Mouse (Mus musculus): ENCODE data around the gene Kctd11. TPM values are rescaled to one million over a fixed set of nuclear protein-coding genes. Genes with fewer than 3 reads are reported as not detected.

Kctd11 gene
- polyA plus RNA-seq, 1 experiment from 2014 or later = 2.2 TPM

DNA sequence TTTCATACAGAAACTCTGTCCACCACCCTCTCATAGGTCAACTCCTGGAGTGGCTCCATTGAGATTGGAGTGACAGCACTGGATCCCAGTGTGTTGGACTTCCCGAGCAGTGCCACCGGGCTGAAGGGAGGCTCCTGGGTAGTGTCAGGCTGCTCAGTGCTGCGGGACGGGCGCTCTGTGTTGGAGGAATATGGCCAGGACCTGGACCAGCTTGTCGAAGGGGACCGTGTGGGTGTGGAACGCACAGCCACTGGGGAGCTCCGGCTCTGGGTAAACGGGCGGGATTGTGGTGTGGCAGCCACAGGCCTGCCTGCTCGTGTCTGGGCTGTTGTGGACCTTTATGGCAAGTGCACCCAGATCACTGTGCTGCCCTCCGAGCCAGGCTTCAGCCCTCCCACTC, 21.8 kb upstream of the Kctd11 start:
- Histone ChIP-seq H3K4me1 (ENCODE audit: control insufficient read depth, insufficient read depth, low read depth, low read length) (peaks cover 17% of the 10 kb centered on the region), H3K27ac (ENCODE audit: low read depth, low read length) (no peak overlapping the region), H3K4me3 (ENCODE audit: low read length) (no peak overlapping the region; the same call in 1 of the 2 replicates), H3K9ac (ENCODE audit: low read depth, low read length) (peak overlapping the region; percentile 94), H3K27me3 (replicated peaks; ENCODE audit: control insufficient read depth, insufficient read depth, low read length) (no peaks in the 10 kb centered on the region), H3K9me3 (ENCODE audit: control insufficient read depth, low read length) (no peaks in the 10 kb centered on the region), H3K4me2 (ENCODE audit: low read length) (peak overlapping the region; percentile 88), H3K36me3 (ENCODE audit: control insufficient read depth, insufficient read depth, low read length) (peaks cover 31% of the 10 kb centered on the region)
- WGBS = 92% methylated on average over 13 of the region's 13 CpGs
- ATAC-seq = no peak

DNA sequence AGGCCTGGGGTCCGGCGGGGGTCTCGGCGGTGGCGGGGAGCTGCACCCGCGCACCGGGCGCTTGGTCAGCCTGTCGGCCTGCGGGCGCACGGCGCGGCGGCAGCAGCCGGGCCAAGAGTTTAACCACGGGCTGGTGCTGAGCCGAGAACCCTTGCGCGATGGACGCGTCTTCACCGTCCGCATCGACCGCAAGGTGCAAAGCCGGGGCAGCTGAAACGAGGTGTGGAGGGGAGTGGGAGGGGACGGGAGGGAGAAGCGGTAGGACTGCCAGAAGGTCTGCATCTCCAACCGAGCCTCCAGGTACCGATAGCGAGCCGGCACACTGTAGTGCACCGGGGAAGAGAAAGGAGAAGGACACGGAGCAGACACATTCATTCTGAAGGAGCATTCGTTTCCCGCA, 20.8 kb upstream of the Kctd11 start:
- Histone ChIP-seq H3K27me3 (replicated peaks; ENCODE audit: control insufficient read depth, insufficient read depth, low read length) (no peaks in the 10 kb centered on the region), H3K4me3 (ENCODE audit: low read length) (peak overlapping the region; percentile 92), H3K27ac (ENCODE audit: low read depth, low read length) (peak overlapping the region; percentile 97), H3K36me3 (ENCODE audit: control insufficient read depth, insufficient read depth, low read length) (peaks cover 21% of the 10 kb centered on the region), H3K4me2 (ENCODE audit: low read length) (peak overlapping the region; percentile 88), H3K9ac (ENCODE audit: low read depth, low read length) (peak overlapping the region; percentile 94), H3K9me3 (ENCODE audit: control insufficient read depth, low read length) (no peaks in the 10 kb centered on the region), H3K4me1 (ENCODE audit: control insufficient read depth, insufficient read depth, low read depth, low read length) (peaks cover 17% of the 10 kb centered on the region)
- WGBS = under 1% methylated on average over 32 of the region's 39 CpGs
- no peak for ATAC-seq

DNA sequence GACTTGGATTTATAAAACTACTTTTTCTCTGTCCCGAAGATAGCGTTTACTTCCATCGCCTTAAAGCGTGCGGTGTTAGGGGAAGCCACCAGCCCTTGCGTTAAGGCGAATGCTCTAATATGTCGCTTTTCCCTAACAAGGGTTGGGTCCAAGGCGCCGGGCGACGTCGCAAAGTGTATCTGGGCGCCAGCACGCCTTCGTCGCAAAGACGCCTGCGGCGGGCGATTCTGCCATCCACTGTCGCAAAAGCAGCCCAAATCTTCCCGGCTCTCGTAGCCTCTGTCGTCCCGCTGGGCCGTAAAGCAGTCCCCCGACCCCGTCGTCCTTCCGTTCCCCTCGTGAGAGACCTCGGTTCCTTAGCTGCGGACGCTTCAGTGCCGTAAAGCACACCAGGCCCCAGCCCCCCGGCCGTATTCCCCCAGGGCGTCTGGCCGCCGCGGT, 20.2 kb upstream of the Kctd11 start:
- WGBS = under 1% methylated on average over 42 of the region's 42 CpGs
- H3K27ac ChIP-seq (ENCODE audit: low read depth, low read length) = peak overlapping the region; percentile 97
- H3K9me3 ChIP-seq (ENCODE audit: control insufficient read depth, low read length) = no peaks in the 10 kb centered on the region
- peak; percentile 79 for ATAC-seq
- H3K4me2 ChIP-seq (ENCODE audit: low read length) = peak overlapping the region; percentile 88
- H3K9ac ChIP-seq (ENCODE audit: low read depth, low read length) = peak overlapping the region; percentile 94
- peaks cover 17% of the 10 kb centered on the region for H3K36me3 ChIP-seq (ENCODE audit: control insufficient read depth, insufficient read depth, low read length)
- peaks cover 17% of the 10 kb centered on the region for H3K4me1 ChIP-seq (ENCODE audit: control insufficient read depth, insufficient read depth, low read depth, low read length)
- H3K4me3 ChIP-seq (ENCODE audit: low read length) = peak overlapping the region; percentile 92
- H3K27me3 ChIP-seq (replicated peaks; ENCODE audit: control insufficient read depth, insufficient read depth, low read length) = no peaks in the 10 kb centered on the region

DNA sequence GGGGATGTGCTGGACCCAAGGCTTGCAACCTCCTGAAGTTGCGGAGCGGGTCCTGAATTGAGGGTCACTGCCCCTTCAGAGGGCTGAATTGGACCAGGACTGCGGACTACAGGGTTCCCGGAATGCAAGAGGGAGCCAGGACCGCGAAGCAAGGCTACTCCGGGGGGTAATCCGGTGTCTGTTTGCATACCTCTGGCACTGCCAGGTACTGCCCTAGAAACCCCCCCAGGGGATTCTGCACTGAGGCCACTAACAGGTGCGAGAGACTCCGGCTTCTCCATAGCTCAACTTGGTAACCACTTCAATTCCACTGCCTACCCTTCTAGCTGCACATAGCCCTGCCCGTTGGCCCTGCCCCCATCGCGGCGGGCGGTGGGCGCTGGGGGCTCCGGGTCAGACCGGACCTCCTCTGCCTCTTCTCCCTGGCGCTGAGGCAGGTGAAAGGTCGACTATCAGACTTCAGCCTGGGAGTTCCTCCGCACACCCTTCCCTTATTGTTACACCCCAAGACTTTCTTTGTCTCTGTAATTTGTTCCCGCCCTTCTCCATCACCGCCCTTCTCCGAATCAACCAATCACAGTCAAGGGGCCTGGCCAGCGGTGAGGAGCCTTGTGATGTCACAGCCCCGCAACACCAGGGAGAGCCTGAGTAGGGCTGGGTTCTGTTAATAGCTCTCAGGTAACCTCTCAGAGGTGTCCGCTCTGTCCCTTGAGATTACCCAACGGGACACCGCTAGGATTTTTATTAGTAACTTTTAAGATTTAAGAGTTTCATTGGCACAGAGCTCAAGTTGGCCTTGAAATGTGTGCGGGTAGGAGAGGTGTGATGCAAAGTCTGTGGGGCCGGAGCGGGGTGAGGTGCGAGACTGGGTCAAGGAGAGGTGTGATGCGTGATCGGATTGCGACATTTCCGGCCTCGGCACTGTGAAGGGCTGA, 19.5 kb upstream of the Kctd11 start, which contains the start of the genes 2810408A11Rik and Neurl4:
TSS of gene 2810408A11Rik (minus strand) at position 517 of the 935 bp plus-strand sequence.
TSS of gene Neurl4 (plus strand) at position 602 of the 935 bp plus-strand sequence.
- H3K9ac ChIP-seq (ENCODE audit: low read depth, low read length) = peak within 1 kb of the TSS; percentile 94
- WGBS = 0% methylated on average over 38 of the region's 38 CpGs
- H3K4me3 ChIP-seq (ENCODE audit: low read length) = peak within 1 kb of the TSS; percentile 92
- H3K36me3 ChIP-seq (ENCODE audit: control insufficient read depth, insufficient read depth, low read length) = peaks cover 10% of the 10 kb centered on the region
- H3K4me1 ChIP-seq (ENCODE audit: control insufficient read depth, insufficient read depth, low read depth, low read length) = peaks cover 17% of the 10 kb centered on the region
- no peaks in the 10 kb centered on the region for H3K27me3 ChIP-seq (replicated peaks; ENCODE audit: control insufficient read depth, insufficient read depth, low read length)
- peak within 1 kb of the TSS; percentile 97 for H3K27ac ChIP-seq (ENCODE audit: low read depth, low read length)
- peak; percentile 95 for ATAC-seq
- H3K4me2 ChIP-seq (ENCODE audit: low read length) = peak within 1 kb of the TSS; percentile 88
- no peaks in the 10 kb centered on the region for H3K9me3 ChIP-seq (ENCODE audit: control insufficient read depth, low read length)

DNA sequence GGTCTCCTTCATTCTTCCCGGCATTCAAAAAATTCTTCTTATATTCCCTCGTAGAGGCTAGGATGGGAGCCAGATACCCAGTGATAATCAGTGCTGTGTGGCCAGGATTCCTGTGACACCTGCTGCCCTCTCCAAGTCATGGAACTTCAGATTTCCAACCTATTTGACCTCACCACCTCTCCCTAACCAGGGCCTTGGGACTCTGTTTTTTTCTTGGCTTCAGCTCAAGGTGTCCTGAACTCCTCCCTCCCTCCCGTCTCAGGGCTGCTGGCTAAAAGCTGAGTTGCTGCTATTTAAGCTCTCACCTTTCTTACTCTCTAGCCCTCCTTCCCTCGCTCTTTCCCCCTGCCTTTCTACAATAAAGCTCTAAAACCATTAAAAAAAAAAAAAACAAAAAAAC, 18.7 kb upstream of the Kctd11 start:
- Histone ChIP-seq H3K4me2 (ENCODE audit: low read length) (peak overlapping the region; percentile 88), H3K27me3 (replicated peaks; ENCODE audit: control insufficient read depth, insufficient read depth, low read length) (no peaks in the 10 kb centered on the region), H3K9me3 (ENCODE audit: control insufficient read depth, low read length) (no peaks in the 10 kb centered on the region), H3K4me1 (ENCODE audit: control insufficient read depth, insufficient read depth, low read depth, low read length) (peaks cover 17% of the 10 kb centered on the region), H3K36me3 (ENCODE audit: control insufficient read depth, insufficient read depth, low read length) (peaks cover 9% of the 10 kb centered on the region), H3K9ac (ENCODE audit: low read depth, low read length) (peak overlapping the region; percentile 94), H3K27ac (ENCODE audit: low read depth, low read length) (no peak overlapping the region), H3K4me3 (ENCODE audit: low read length) (peak overlapping the region; percentile 92)
- 25% methylated on average over 4 of the region's 4 CpGs for WGBS
- no peak for ATAC-seq

DNA sequence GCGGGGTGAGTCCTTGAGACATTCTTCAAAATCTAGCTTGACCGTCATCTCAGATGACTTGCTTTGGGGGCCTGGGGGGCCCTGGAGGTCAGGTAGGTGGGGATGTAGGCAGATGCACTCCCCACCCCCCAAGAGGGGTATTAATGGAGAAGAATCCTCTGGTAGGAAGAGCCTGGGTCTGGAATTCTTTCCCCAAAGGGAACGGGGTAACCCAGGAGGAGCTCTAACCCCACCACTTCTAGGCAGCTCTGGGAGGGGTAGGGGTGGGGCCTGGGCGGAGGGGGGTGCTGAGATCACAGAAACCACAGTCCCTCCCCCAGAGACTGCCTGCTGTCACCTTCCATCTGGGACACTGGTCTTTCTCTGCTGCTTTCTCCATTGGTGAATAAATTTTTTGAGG, 14.1 kb upstream of the Kctd11 start, which contains the start of gene Acap1:
TSS of gene Acap1 (minus strand) at position 249 of the 400 bp plus-strand sequence.
- H3K4me3 ChIP-seq (ENCODE audit: low read length) = no peak within 1 kb of the TSS

DNA sequence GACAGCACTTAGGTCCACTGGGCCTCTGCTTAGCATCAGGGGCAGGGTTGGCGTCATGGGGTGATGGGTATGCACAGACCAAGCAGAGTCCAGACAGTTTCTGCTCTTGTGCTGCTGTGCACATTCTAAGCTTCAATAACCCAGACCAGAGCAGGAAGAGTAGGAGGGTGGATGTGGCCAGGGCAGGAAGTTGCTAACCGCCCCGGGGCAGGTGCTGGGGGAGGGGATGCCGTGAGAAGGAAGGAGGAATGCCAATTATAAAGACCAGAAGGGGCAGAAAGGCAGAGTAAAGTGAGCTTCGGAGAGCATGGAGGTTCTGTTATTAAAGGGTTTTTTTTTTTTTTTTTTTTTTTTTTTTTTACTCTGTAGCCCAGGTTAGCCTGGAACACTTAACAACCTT, 13.5 kb upstream of the Kctd11 start:
- ATAC-seq = no peak
- Histone ChIP-seq H3K9ac (ENCODE audit: low read depth, low read length) (no peak overlapping the region), H3K9me3 (ENCODE audit: control insufficient read depth, low read length) (no peaks in the 10 kb centered on the region), H3K36me3 (ENCODE audit: control insufficient read depth, insufficient read depth, low read length) (no peaks in the 10 kb centered on the region), H3K4me2 (ENCODE audit: low read length) (no peak overlapping the region), H3K27ac (ENCODE audit: low read depth, low read length) (no peak overlapping the region), H3K4me3 (ENCODE audit: low read length) (no peak overlapping the region), H3K4me1 (ENCODE audit: control insufficient read depth, insufficient read depth, low read depth, low read length) (peaks cover 5% of the 10 kb centered on the region), H3K27me3 (replicated peaks; ENCODE audit: control insufficient read depth, insufficient read depth, low read length) (no peaks in the 10 kb centered on the region)
- WGBS = 87% methylated on average over 5 of the region's 5 CpGs

More for the DNA sequence above, 14.1 kb upstream of the Kctd11 start, which contains the start of gene Acap1:
- Histone ChIP-seq H3K36me3 (ENCODE audit: control insufficient read depth, insufficient read depth, low read length) (no peaks in the 10 kb centered on the region), H3K9me3 (ENCODE audit: control insufficient read depth, low read length) (no peaks in the 10 kb centered on the region), H3K4me1 (ENCODE audit: control insufficient read depth, insufficient read depth, low read depth, low read length) (peaks cover 7% of the 10 kb centered on the region), H3K9ac (ENCODE audit: low read depth, low read length) (no peak within 1 kb of the TSS), H3K4me2 (ENCODE audit: low read length) (no peak within 1 kb of the TSS), H3K27ac (ENCODE audit: low read depth, low read length) (no peak within 1 kb of the TSS), H3K27me3 (replicated peaks; ENCODE audit: control insufficient read depth, insufficient read depth, low read length) (no peaks in the 10 kb centered on the region)
- 81% methylated on average over 4 of the region's 4 CpGs for WGBS
- no peak for ATAC-seq

DNA sequence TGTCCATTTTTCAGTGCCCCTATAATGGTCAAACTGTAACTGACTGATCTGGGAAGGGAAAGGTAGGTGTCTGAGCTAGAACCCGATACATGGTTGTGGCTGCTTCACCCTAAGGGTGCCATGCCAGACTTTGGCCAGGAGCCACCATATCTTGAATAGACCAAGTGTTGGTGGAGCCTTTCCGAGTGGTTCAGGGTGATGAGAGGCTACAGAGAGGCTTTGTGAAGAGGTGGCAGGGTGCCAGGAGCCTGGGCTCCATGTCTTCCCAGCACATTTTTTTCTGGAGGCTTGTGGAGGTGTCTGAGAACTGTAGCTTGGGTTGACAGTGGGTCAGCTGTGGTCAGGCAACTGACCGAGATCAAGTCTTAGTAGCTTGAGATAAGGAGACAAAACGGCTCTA, 10.3 kb upstream of the Kctd11 start:
- Histone ChIP-seq H3K9ac (ENCODE audit: low read depth, low read length) (no peak overlapping the region), H3K4me3 (ENCODE audit: low read length) (no peak overlapping the region), H3K27me3 (replicated peaks; ENCODE audit: control insufficient read depth, insufficient read depth, low read length) (no peaks in the 10 kb centered on the region), H3K4me2 (ENCODE audit: low read length) (no peak overlapping the region), H3K36me3 (ENCODE audit: control insufficient read depth, insufficient read depth, low read length) (no peaks in the 10 kb centered on the region), H3K27ac (ENCODE audit: low read depth, low read length) (no peak overlapping the region), H3K4me1 (ENCODE audit: control insufficient read depth, insufficient read depth, low read depth, low read length) (no peaks in the 10 kb centered on the region), H3K9me3 (ENCODE audit: control insufficient read depth, low read length) (no peaks in the 10 kb centered on the region)
- ATAC-seq = 0 out of 2 replicates have a peak, but pooled peaks have one; percentile 34
- WGBS = 57% methylated on average over 4 of the region's 4 CpGs

DNA sequence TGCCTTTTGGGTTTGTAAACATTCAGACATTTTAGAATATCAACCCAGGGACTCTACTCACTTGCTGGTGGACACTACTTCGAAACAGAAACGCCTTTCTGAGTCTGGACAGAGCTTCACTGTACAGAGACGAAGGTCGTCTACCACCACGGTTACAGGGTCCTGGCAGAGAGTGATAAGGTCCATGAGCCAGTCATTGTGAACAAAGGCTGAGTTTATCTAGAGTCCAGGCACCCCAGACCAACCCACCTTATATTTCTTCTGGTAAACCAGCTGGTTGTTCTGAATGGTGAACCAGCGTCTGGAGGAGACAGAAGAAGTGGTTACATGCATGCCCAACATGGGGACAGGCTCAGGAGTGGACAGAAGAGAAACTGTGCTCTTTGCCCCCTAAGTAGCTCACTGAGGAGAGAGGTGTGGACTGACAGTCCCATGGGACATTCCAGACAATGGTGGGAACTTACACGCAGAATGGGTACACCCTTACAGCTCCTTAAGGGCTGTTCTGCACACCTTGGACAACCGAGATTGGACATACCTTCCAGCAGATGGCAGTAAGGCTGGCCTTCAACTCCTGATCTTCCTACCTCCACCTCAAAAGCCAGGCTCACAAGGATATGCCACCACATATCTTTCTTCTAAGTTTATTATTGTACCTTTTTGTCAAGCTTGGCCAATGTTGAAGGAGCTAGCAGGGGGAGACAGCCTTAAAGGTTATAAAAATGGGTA, 5.9 kb upstream of the Kctd11 start:
- H3K4me2 ChIP-seq (ENCODE audit: low read length) = no peak overlapping the region
- H3K4me3 ChIP-seq (ENCODE audit: low read length) = no peak overlapping the region
- no peaks in the 10 kb centered on the region for H3K36me3 ChIP-seq (ENCODE audit: control insufficient read depth, insufficient read depth, low read length)
- H3K9me3 ChIP-seq (ENCODE audit: control insufficient read depth, low read length) = no peaks in the 10 kb centered on the region
- no peak overlapping the region for H3K27ac ChIP-seq (ENCODE audit: low read depth, low read length)
- ATAC-seq = no peak
- H3K9ac ChIP-seq (ENCODE audit: low read depth, low read length) = no peak overlapping the region
- no peaks in the 10 kb centered on the region for H3K27me3 ChIP-seq (replicated peaks; ENCODE audit: control insufficient read depth, insufficient read depth, low read length)
- no peaks in the 10 kb centered on the region for H3K4me1 ChIP-seq (ENCODE audit: control insufficient read depth, insufficient read depth, low read depth, low read length)
- 82% methylated on average over 8 of the region's 8 CpGs for WGBS
